Mouse (Mus musculus): Measurements from ENCODE around the gene Speer4b. TPM values are rescaled to one million over a fixed set of nuclear protein-coding genes. Genes with fewer than 3 reads are reported as not detected.

Speer4b gene
- polyA plus RNA-seq (2014; fragmentation: Illumina TruSeq; extraction: RNeasy Lipid Tissue Mini Kit (QIAGEN cat#74804); ENCODE audit: low read depth, low replicate concordance), result 24.5 TPM

DNA sequence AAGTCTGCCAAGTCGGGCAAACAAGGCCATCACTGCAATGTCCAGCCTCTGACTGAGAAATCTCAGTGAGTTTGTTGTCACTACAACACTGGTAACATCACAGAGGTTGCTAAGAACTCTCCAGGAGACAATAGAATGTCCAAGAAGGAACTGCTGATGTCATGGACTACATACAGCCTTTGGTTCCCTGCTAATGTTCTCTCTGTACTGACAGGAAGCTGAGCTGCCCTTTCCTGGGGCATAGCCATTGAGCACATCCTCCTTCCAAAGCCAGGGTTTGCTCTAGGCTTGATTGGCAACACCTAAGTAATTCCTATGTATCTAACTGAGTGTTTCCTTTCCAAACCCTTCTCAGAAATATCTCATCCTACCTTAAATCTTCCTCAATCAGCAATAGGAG is at the start of gene Speer4b:
Gene Speer4b, minus strand, starts transcription at position 101 of the 400 bp plus-strand sequence.

Data from testis, adult 10 weeks (tissue).